Mouse (Mus musculus) midbrain, embryonic 14.5 days (tissue): ENCODE data around the gene Zfp398. TPM values are rescaled to one million over a fixed set of nuclear protein-coding genes. Genes with fewer than 3 reads are reported as not detected.
A peak's percentile ranks its signal among the peaks of the same experiment; 100 is the strongest.

Source experiments
- ATAC-seq: fragments of 200-750 bp; cut with Nextera tagmentation; 2 replicates; pipeline ENCODE4 v1.8.0; 2017; ENCODE audit warnings: moderate number of reproducible peaks, moderate library complexity; ENCODE audit not compliant: low FRiP score, low TSS enrichment
- DNase-seq: peaks from one replicate; pipeline ENCODE4 v3.0.0-alpha.2; 2015
- H3K27ac ChIP-seq: fragments of 300-500 bp; sonication (generic); replicated peaks from 2 replicates; pipeline ENCODE4 v1.5.1; 2014; ENCODE audit warnings: mild to moderate bottlenecking, low read depth, low read length, moderate library complexity
- H3K27me3 ChIP-seq: fragments of 300-500 bp; sonication (generic); 2 replicates; pipeline ENCODE4 v1.6.1; 2014; ENCODE audit warnings: low read length, control low read depth, mixed read lengths; ENCODE audit not compliant: control insufficient read depth, insufficient read depth
- H3K36me3 ChIP-seq: fragments of 300-500 bp; sonication (generic); 2 replicates; pipeline ENCODE4 v1.6.1; 2014; ENCODE audit warnings: low read length, control low read depth; ENCODE audit not compliant: control insufficient read depth, insufficient read depth
- H3K4me1 ChIP-seq: fragments of 300-500 bp; sonication (generic); 2 replicates; pipeline ENCODE4 v1.6.1; 2014; ENCODE audit warnings: mild to moderate bottlenecking, antibody characterized with exemption, low read length, control low read depth; ENCODE audit not compliant: control insufficient read depth, insufficient read depth
- H3K4me2 ChIP-seq: fragments of 300-500 bp; sonication (generic); 2 replicates; pipeline ENCODE4 v1.6.1; 2014; ENCODE audit warnings: mild to moderate bottlenecking, low read length, moderate library complexity
- H3K4me3 ChIP-seq: fragments of 300-500 bp; sonication (generic); replicated peaks from 2 replicates; pipeline ENCODE4 v1.5.1; 2014; ENCODE audit warnings: low read depth, low read length
- H3K9ac ChIP-seq: fragments of 300-500 bp; sonication (generic); replicated peaks from 2 replicates; pipeline ENCODE4 v1.6.1; 2014; ENCODE audit warnings: mild to moderate bottlenecking, low read length, moderate library complexity
- H3K9me3 ChIP-seq: fragments of 300-500 bp; sonication (generic); 2 replicates; pipeline ENCODE4 v1.6.1; 2016; ENCODE audit warnings: low read length, control low read depth, mixed read lengths; ENCODE audit not compliant: control insufficient read depth
- WGBS: fragments of 180-500 bp; shearing (Covaris S2); extraction: QIAGEN DNeasy Blood & Tissue Kit; methylation state at CpG from one replicate; pipeline ENCODE4 v1.1.7; 2014; 5-methylcytosine and 5-hydroxymethylcytosine counted together
- polyA plus RNA-seq: library from polyadenylated mRNA; unstranded; fragments of >200 nt; fragmentation: Nextera tagmentation; extraction: Ambion mirVana; gene quantifications from 2 replicates; pipeline ENCODE4 v1.2.1, GENCODE M21; 2014

The Zfp398 gene
- polyA plus RNA-seq, 1 experiment from 2014 or later = 20.4 TPM

DNA sequence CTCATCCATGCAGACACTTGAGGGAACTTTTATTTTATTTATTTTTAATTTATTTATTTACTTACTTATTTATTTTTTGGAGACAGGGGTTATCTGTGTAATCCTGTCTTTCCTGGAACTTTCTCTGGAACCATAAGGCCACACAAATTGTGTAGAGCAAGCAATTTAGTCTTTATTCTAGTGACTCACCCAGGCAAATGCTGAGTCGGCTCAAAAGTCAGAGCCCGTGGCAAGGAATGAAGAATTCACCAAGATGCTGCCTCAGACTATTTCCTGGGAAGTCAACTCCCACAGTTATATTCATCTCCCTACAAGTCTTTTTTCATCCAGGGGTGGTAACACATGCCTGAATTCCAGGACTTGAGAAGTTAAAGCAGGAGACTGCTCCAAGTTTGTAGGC lies 29.9 kb upstream of the Zfp398 start:
- no peak overlapping the region for H3K9ac ChIP-seq
- peaks cover 69% of the 10 kb centered on the region for H3K36me3 ChIP-seq
- H3K27ac ChIP-seq = no peak overlapping the region
- no peak overlapping the region for H3K4me2 ChIP-seq
- H3K27me3 ChIP-seq = no peaks in the 10 kb centered on the region
- ATAC-seq (no peak), DNase-seq (no peak)
- peaks cover 6% of the 10 kb centered on the region for H3K4me1 ChIP-seq
- no peak overlapping the region for H3K4me3 ChIP-seq
- 91% methylated on average over 2 of the region's 2 CpGs for WGBS
- no peaks in the 10 kb centered on the region for H3K9me3 ChIP-seq

DNA sequence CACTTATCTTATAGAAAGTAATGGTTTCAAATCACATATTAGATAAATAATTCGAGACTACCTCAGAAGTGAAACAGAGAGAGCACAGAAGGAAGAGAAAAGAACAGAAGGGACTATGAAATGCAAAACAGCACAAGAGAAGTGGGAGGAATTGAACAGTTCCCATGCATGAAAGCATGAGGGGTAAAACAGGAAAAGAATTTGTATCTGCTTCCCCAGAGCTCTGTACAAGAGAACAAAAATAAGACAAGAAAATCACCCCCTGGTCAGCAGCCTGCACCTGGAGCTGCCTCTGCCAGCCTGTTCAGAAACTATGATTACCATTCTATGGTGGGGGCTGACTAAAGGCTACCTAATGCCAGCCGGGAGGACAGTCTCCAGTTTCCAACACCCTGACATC lies 28.0 kb upstream of the Zfp398 start:
- peaks cover 50% of the 10 kb centered on the region for H3K36me3 ChIP-seq
- no peak overlapping the region for H3K4me3 ChIP-seq
- no peaks in the 10 kb centered on the region for H3K9me3 ChIP-seq
- peaks cover 22% of the 10 kb centered on the region for H3K4me1 ChIP-seq
- H3K27me3 ChIP-seq = no peaks in the 10 kb centered on the region
- H3K9ac ChIP-seq = no peak overlapping the region
- no peak for DNase-seq
- ATAC-seq = no peak
- 92% methylated on average over 2 of the region's 2 CpGs for WGBS
- no peak overlapping the region for H3K4me2 ChIP-seq
- no peak overlapping the region for H3K27ac ChIP-seq

DNA sequence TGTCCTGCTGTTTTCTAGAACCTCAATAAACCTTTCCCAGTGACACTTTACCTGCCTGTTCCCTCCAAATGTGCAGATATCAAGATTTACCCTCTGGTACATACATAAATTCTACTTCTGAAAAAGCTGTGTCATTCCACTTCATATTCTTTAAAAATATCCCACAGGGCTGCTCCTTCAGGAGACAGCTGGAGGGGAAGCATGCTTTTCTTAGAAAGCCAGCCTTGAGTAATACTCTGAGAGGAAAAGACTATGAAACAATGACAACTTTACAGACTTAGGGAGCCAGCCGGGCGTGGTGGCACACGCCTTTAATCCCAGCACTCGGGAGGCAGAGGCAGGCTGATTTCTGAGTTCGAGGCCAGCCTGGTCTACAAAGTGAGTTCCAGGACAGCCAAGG lies 26.9 kb upstream of the Zfp398 start:
- WGBS = 90% methylated on average over 5 of the region's 5 CpGs
- Histone ChIP-seq H3K9ac (no peak overlapping the region), H3K27ac (no peak overlapping the region), H3K4me3 (no peak overlapping the region), H3K9me3 (no peaks in the 10 kb centered on the region), H3K27me3 (no peaks in the 10 kb centered on the region), H3K4me1 (peaks cover 22% of the 10 kb centered on the region), H3K4me2 (no peak overlapping the region), H3K36me3 (peaks cover 38% of the 10 kb centered on the region)
- no peak for ATAC-seq
- DNase-seq = no peak

DNA sequence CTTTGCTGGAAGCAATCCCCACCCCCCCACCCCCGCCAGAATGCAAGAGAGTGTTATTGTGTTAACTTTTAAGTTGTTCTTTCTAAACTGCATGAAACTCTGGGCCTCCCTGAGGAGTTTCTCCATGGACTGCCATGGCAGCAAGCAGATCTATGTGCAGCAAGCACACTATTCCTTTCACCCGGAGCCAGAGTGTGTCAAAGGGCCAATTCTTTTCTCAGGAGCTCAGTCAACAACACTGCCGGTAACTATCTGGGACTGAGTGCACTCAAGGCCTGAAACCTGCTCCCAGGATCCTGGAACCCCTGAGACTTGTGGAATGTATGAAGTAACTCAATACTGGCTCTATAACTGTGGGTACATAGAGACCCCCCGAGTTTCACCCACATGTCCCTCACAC lies 26.4 kb upstream of the Zfp398 start:
- no peak overlapping the region for H3K4me3 ChIP-seq
- ATAC-seq (no peak), DNase-seq (no peak)
- H3K27ac ChIP-seq = no peak overlapping the region
- H3K27me3 ChIP-seq = no peaks in the 10 kb centered on the region
- H3K4me2 ChIP-seq = no peak overlapping the region
- no peaks in the 10 kb centered on the region for H3K9me3 ChIP-seq
- peaks cover 33% of the 10 kb centered on the region for H3K36me3 ChIP-seq
- H3K9ac ChIP-seq = no peak overlapping the region
- H3K4me1 ChIP-seq = peaks cover 22% of the 10 kb centered on the region
- WGBS = 83% methylated on average over 4 of the region's 4 CpGs

DNA sequence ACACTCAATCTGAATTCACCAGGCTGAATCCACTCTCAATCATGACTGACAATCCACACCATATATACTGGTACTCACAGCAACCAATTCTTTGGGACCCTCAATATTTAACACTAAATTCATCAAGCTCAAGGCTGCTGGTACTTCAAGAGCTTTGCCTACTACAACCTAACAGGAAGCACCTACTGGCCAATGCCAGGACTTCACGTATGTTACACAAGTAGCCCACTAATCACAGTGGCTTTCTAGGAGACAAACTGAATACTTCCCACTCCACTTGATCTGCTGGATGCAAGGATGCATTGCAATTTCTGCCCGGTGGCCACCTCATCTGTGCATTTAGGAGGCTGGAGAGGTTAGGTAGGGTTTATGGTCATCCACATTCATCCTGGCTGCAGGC lies 25.3 kb upstream of the Zfp398 start:
- peaks cover 22% of the 10 kb centered on the region for H3K4me1 ChIP-seq
- ATAC-seq (no peak), DNase-seq (no peak)
- H3K4me2 ChIP-seq = no peak overlapping the region
- H3K27me3 ChIP-seq = no peaks in the 10 kb centered on the region
- H3K27ac ChIP-seq = no peak overlapping the region
- 83% methylated on average over 2 of the region's 2 CpGs for WGBS
- H3K36me3 ChIP-seq = peaks cover 22% of the 10 kb centered on the region
- no peaks in the 10 kb centered on the region for H3K9me3 ChIP-seq
- no peak overlapping the region for H3K9ac ChIP-seq
- H3K4me3 ChIP-seq = no peak overlapping the region

DNA sequence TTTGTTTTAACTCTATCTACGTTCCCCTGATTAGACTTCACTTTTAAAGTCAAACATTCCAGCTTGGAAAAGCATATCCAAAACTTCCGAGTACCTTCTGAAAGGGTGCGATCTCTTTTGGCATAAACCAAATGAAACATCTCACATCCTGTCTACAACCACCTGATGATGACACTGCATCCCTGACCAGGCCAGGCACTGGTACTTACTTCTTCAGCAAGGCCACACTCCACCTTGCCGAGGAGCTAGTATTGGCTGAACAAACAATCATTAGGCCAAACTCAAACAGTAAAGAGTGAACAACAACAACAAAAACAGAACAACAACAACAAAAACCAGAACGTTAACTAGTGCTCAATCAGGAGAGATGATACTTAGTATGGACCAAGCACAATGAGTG lies 24.1 kb upstream of the Zfp398 start:
- ATAC-seq = no peak
- peaks cover 11% of the 10 kb centered on the region for H3K36me3 ChIP-seq
- H3K4me2 ChIP-seq = peak overlapping the region; percentile 83
- WGBS = 73% methylated on average over 5 of the region's 5 CpGs
- H3K4me1 ChIP-seq = peaks cover 22% of the 10 kb centered on the region
- H3K27ac ChIP-seq = no peak overlapping the region
- no peaks in the 10 kb centered on the region for H3K9me3 ChIP-seq
- no peaks in the 10 kb centered on the region for H3K27me3 ChIP-seq
- peak overlapping the region; percentile 63 for H3K4me3 ChIP-seq
- peak overlapping the region; percentile 73; the same call in 1 of the 2 replicates for H3K9ac ChIP-seq
- DNase-seq = no peak

DNA sequence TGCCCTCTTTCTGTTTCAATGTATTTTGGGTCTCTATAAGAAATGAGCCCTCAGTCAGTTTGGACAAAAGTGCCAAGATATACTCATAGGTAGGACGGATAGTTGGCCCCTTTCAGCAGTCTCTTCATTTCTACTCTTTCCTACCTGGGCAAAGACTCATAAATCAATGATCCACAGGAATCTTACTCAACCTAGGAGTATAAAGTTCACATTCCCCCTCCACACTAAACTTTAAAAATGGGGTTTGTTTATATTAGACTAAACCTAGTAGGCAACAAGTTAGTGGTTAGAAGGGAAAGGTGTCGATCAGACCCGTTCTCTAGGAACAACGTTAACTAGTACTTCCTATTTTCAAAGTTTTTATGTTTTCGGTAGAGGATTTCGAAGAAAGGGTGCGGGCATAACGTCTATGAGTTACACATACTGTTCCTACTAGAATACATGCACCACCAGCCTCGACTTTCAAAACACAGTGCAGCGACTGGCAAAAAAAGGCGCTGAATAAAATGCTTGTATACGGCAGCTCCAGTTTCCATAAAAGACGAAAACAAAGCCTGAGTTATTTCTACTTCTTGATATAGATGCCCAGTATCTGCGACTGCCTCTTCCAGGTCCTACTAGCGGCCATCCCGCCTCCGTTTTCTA lies 23.1 kb upstream of the Zfp398 start:
- Histone ChIP-seq H3K27me3 (no peaks in the 10 kb centered on the region), H3K4me1 (peaks cover 22% of the 10 kb centered on the region), H3K36me3 (peaks cover 6% of the 10 kb centered on the region; the same call in 1 of the 2 replicates), H3K4me3 (peak overlapping the region; percentile 63), H3K9me3 (no peaks in the 10 kb centered on the region), H3K4me2 (peak overlapping the region; percentile 83), H3K9ac (peak overlapping the region; percentile 73), H3K27ac (peak overlapping the region; percentile 89)
- DNase-seq = no peak
- 2% methylated on average over 17 of the region's 17 CpGs for WGBS
- no peak for ATAC-seq

DNA sequence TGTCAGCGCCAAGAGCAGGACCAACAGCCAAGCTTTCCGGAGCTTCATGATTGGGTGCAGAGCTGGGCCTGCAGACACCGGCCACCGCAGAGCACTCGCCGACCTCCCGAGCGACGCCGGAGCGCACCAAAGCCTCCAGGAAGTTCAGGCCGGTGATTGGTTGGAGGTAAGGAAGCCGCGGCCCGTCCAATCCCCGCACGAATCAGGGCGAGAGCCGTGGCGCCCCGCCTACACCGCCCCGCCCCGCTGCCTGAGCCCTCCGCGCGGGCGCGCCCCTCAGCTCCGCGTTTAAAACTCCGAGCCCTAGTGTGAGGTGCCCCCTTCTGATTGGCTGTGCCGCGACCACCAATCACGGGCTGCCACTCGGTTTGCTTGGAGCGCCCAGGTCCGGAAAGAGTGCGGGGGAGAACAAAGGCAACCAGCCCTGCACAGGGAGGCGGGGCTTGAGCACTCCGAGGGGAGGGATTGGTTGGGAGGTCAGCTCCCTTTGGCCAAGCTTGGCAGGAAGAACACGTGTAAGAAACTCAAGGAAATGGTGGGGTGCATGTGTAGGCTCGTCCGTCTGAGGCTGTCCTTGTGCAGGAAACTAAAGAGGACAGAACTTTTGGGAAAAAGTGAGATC lies 22.1 kb upstream of the Zfp398 start, which contains the start of gene Pdia4:
TSS of gene Pdia4 (minus strand) at position 174 of the 622 bp plus-strand sequence.
- Histone ChIP-seq H3K27me3 (no peaks in the 10 kb centered on the region), H3K27ac (peak within 1 kb of the TSS; percentile 89), H3K9me3 (no peaks in the 10 kb centered on the region), H3K4me2 (peak within 1 kb of the TSS; percentile 83), H3K4me3 (peak within 1 kb of the TSS; percentile 63), H3K4me1 (peaks cover 22% of the 10 kb centered on the region), H3K36me3 (peaks cover 11% of the 10 kb centered on the region), H3K9ac (peak within 1 kb of the TSS; percentile 73)
- ATAC-seq (peak; percentile 100), DNase-seq (peak; percentile 99)
- under 1% methylated on average over 44 of the region's 44 CpGs for WGBS

DNA sequence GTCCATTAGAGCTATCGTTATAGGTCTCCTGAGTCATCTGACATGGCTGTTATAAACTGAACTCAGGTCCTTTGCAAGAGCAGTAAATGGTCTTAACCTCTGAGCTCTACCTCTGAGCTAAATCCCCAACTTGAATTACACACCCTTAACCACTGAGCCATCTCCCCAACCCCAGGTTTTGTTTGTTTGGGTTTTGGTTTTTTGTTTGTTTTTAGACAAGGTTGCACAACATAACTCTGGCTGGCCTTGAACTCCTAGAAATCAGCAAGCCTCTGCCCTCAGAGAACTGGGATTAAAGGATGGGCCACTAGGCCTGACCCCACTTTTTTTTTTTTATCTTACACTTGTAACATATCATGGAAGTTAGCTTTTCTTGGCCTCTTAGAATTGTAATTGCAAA lies 19.3 kb upstream of the Zfp398 start:
- Histone ChIP-seq H3K36me3 (peaks cover 38% of the 10 kb centered on the region), H3K9me3 (no peaks in the 10 kb centered on the region), H3K27me3 (no peaks in the 10 kb centered on the region), H3K4me2 (no peak overlapping the region), H3K4me1 (peaks cover 11% of the 10 kb centered on the region), H3K27ac (no peak overlapping the region), H3K4me3 (no peak overlapping the region), H3K9ac (no peak overlapping the region)
- DNase-seq (no peak), ATAC-seq (no peak)
- 97% methylated on average over 1 of the region's 1 CpGs for WGBS
